Mouse (Mus musculus) C2C12 (cell line): ENCODE results near the gene Pmp22.

Source experiments
- CTCF ChIP-seq: IDR thresholded peaks from one replicate; pipeline ENCODE4 v1.5.1; 2011; ENCODE audit not compliant: control insufficient read depth, insufficient read depth, insufficient read length
- MYOD1 ChIP-seq: IDR thresholded peaks from one replicate; pipeline ENCODE4 v1.6.1; 2011; ENCODE audit warnings: low read depth; ENCODE audit not compliant: control insufficient read depth, insufficient read length
- MYOG ChIP-seq: IDR thresholded peaks from one replicate; pipeline ENCODE4 v1.6.1; 2011; ENCODE audit not compliant: control insufficient read depth, insufficient read length; ENCODE audit errors: extremely low read depth
- USF1 ChIP-seq: IDR thresholded peaks from one replicate; pipeline ENCODE4 v1.6.1; 2011; ENCODE audit warnings: low read depth, mild to moderate bottlenecking, control low read depth, moderate library complexity

DNA sequence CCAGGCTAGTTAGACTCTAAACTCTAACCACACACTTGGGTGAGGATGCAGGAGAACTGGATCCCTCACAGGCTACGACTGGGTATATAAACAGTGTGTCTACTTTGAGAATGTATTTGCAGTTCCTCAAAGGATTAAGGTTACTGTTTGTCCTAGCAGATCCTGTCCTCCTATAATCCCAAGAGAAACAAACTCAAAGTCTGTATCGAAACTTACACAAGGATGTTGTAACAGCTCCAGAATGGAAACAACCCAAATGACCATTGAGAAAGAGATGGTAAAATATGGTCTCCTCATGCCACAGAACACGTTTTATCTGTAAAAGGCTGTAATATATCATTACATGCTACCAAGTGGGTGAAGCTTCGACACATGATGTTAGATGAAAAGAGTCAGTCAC is 39.0 kb downstream of the Pmp22 start:
- TF ChIP-seq CTCF: no peak
- no peak for TF ChIP-seq MYOD1
- TF ChIP-seq MYOG: no peak
- TF ChIP-seq USF1: no peak
